Mouse (Mus musculus): ENCODE results near the gene Ccnd3. TPM values are rescaled to one million over a fixed set of nuclear protein-coding genes. Genes with fewer than 3 reads are reported as not detected.
A peak's percentile ranks its signal among the peaks of the same experiment; 100 is the strongest.

The Ccnd3 gene
- polyA plus RNA-seq, 1 experiment: 89.1 TPM

- H3K4me1 ChIP-seq (ENCODE audit: control insufficient read depth, insufficient read depth, low read length): peaks cover 43% of the 10 kb centered on the region
Measured at GRCm38 (mm10) chr17:47523211-47523682, 18.4 kb downstream of the Ccnd3 start.

GRCm38 (mm10) chr17:47524055-47524454 is 19.2 kb downstream of the Ccnd3 start:
- H3K27ac ChIP-seq (ENCODE audit: insufficient read depth, low read depth, low read length): peak overlapping the region; percentile 94
- no peak for TF ChIP-seq POLR2A (IDR thresholded peaks at IDR 0.05; ENCODE audit: borderline replicate concordance, low read depth, low read length)
- TF ChIP-seq CTCF (IDR thresholded peaks at IDR 0.05; ENCODE audit: low read depth, low read length): no peak
- peaks cover 43% of the 10 kb centered on the region for H3K4me1 ChIP-seq (ENCODE audit: control insufficient read depth, insufficient read depth, low read length)
- H3K4me3 ChIP-seq (ENCODE audit: insufficient read depth, low read length): no peak overlapping the region

More at GRCm38 (mm10) chr17:47523211-47523682, 18.4 kb downstream of the Ccnd3 start:
- H3K4me3 ChIP-seq (ENCODE audit: insufficient read depth, low read length): peak overlapping the region; percentile 43
- H3K27ac ChIP-seq (ENCODE audit: insufficient read depth, low read depth, low read length): peak overlapping the region; percentile 94
- TF ChIP-seq POLR2A (IDR thresholded peaks at IDR 0.05; ENCODE audit: borderline replicate concordance, low read depth, low read length) (no peak), CTCF (IDR thresholded peaks at IDR 0.05; ENCODE audit: low read depth, low read length) (no peak)

GRCm38 (mm10) chr17:47524991-47525390 is 20.1 kb downstream of the Ccnd3 start:
- Histone ChIP-seq H3K4me3 (ENCODE audit: insufficient read depth, low read length) (no peak overlapping the region), H3K27ac (ENCODE audit: insufficient read depth, low read depth, low read length) (no peak overlapping the region), H3K4me1 (ENCODE audit: control insufficient read depth, insufficient read depth, low read length) (peaks cover 43% of the 10 kb centered on the region)
- no peak for TF ChIP-seq POLR2A (IDR thresholded peaks at IDR 0.05; ENCODE audit: borderline replicate concordance, low read depth, low read length)
- TF ChIP-seq CTCF (IDR thresholded peaks at IDR 0.05; ENCODE audit: low read depth, low read length): no peak

- no peak for TF ChIP-seq POLR2A (IDR thresholded peaks at IDR 0.05; ENCODE audit: borderline replicate concordance, low read depth, low read length)
- Histone ChIP-seq H3K4me3 (ENCODE audit: insufficient read depth, low read length) (no peak overlapping the region), H3K27ac (ENCODE audit: insufficient read depth, low read depth, low read length) (no peak overlapping the region), H3K4me1 (ENCODE audit: control insufficient read depth, insufficient read depth, low read length) (peaks cover 36% of the 10 kb centered on the region)
Measured at GRCm38 (mm10) chr17:47526856-47527520, 22.1 kb downstream of the Ccnd3 start.

- no peak overlapping the region for H3K4me3 ChIP-seq (ENCODE audit: insufficient read depth, low read length)
- H3K27ac ChIP-seq (ENCODE audit: insufficient read depth, low read depth, low read length): no peak overlapping the region
- TF ChIP-seq CTCF (IDR thresholded peaks at IDR 0.05; ENCODE audit: low read depth, low read length) (no peak), POLR2A (IDR thresholded peaks at IDR 0.05; ENCODE audit: borderline replicate concordance, low read depth, low read length) (no peak)
- H3K4me1 ChIP-seq (ENCODE audit: control insufficient read depth, insufficient read depth, low read length): peaks cover 29% of the 10 kb centered on the region
Measured at GRCm38 (mm10) chr17:47527581-47528300, 22.9 kb downstream of the Ccnd3 start.

- Histone ChIP-seq H3K4me1 (ENCODE audit: control insufficient read depth, insufficient read depth, low read length) (peaks cover 19% of the 10 kb centered on the region), H3K4me3 (ENCODE audit: insufficient read depth, low read length) (no peak overlapping the region), H3K27ac (ENCODE audit: insufficient read depth, low read depth, low read length) (no peak overlapping the region)
- TF ChIP-seq CTCF (IDR thresholded peaks at IDR 0.05; ENCODE audit: low read depth, low read length) (no peak), POLR2A (IDR thresholded peaks at IDR 0.05; ENCODE audit: borderline replicate concordance, low read depth, low read length) (no peak)
Measured at GRCm38 (mm10) chr17:47528919-47529318, 24.1 kb downstream of the Ccnd3 start.

- TF ChIP-seq CTCF (IDR thresholded peaks at IDR 0.05; ENCODE audit: low read depth, low read length) (no peak), POLR2A (IDR thresholded peaks at IDR 0.05; ENCODE audit: borderline replicate concordance, low read depth, low read length) (no peak)
- Histone ChIP-seq H3K4me1 (ENCODE audit: control insufficient read depth, insufficient read depth, low read length) (peaks cover 13% of the 10 kb centered on the region), H3K27ac (ENCODE audit: insufficient read depth, low read depth, low read length) (no peak overlapping the region), H3K4me3 (ENCODE audit: insufficient read depth, low read length) (no peak overlapping the region)
Measured at GRCm38 (mm10) chr17:47529595-47529994, 24.7 kb downstream of the Ccnd3 start.

- Histone ChIP-seq H3K4me1 (ENCODE audit: control insufficient read depth, insufficient read depth, low read length) (peaks cover 9% of the 10 kb centered on the region), H3K4me3 (ENCODE audit: insufficient read depth, low read length) (no peak overlapping the region), H3K27ac (ENCODE audit: insufficient read depth, low read depth, low read length) (no peak overlapping the region)
- TF ChIP-seq POLR2A (IDR thresholded peaks at IDR 0.05; ENCODE audit: borderline replicate concordance, low read depth, low read length) (no peak), CTCF (IDR thresholded peaks at IDR 0.05; ENCODE audit: low read depth, low read length) (no peak)
Measured at GRCm38 (mm10) chr17:47531387-47531818, 26.6 kb downstream of the Ccnd3 start.

GRCm38 (mm10) chr17:47532364-47532763 is 27.5 kb downstream of the Ccnd3 start:
- Histone ChIP-seq H3K4me1 (ENCODE audit: control insufficient read depth, insufficient read depth, low read length) (peaks cover 2% of the 10 kb centered on the region; the same call in 1 of the 2 replicates), H3K27ac (ENCODE audit: insufficient read depth, low read depth, low read length) (no peak overlapping the region), H3K4me3 (ENCODE audit: insufficient read depth, low read length) (no peak overlapping the region)
- TF ChIP-seq POLR2A (IDR thresholded peaks at IDR 0.05; ENCODE audit: borderline replicate concordance, low read depth, low read length): no peak
- TF ChIP-seq CTCF (IDR thresholded peaks at IDR 0.05; ENCODE audit: low read depth, low read length): no peak

- H3K27ac ChIP-seq (ENCODE audit: insufficient read depth, low read depth, low read length): no peak overlapping the region
- H3K4me1 ChIP-seq (ENCODE audit: control insufficient read depth, insufficient read depth, low read length): no peaks in the 10 kb centered on the region
Measured at GRCm38 (mm10) chr17:47533691-47534090, 28.8 kb downstream of the Ccnd3 start.

More at GRCm38 (mm10) chr17:47533691-47534090, 28.8 kb downstream of the Ccnd3 start:
- no peak overlapping the region for H3K4me3 ChIP-seq (ENCODE audit: insufficient read depth, low read length)
- TF ChIP-seq POLR2A (IDR thresholded peaks at IDR 0.05; ENCODE audit: borderline replicate concordance, low read depth, low read length) (no peak), CTCF (IDR thresholded peaks at IDR 0.05; ENCODE audit: low read depth, low read length) (no peak)
